Mouse (Mus musculus) small intestine, adult 2 months (tissue): Measurements from ENCODE around the gene Mtcl1.

ENCODE experiments used
- CTCF ChIP-seq: fragments of 200-500 bp; IDR thresholded peaks from 2 replicates; pipeline ENCODE4 v1.5.1; 2012; ENCODE audit warnings: low read depth, mild to moderate bottlenecking, control low read depth, inconsistent platforms, low read length, moderate library complexity, mixed read lengths; ENCODE audit not compliant: insufficient replicate concordance, insufficient read length; ENCODE audit errors: extremely low read depth
- POLR2A ChIP-seq: fragments of 200-500 bp; IDR thresholded peaks from 2 replicates; pipeline ENCODE4 v1.6.1; 2012; ENCODE audit warnings: low read depth, mild to moderate bottlenecking, control low read depth, inconsistent platforms, low read length, moderate library complexity

GRCm38 (mm10) chr17:66451143-66451542 lies 1.6 kb upstream of the Mtcl1 start:
- TF ChIP-seq POLR2A (no peak), CTCF (peak; percentile 77; the same call in 1 of the 2 replicates)
